Comparison of ENCODE assay signal across 33 mouse cellular contexts in genomic region chr6:38672011-38672410, GRCm38 (mm10). TPM values are rescaled to one million over a fixed set of nuclear protein-coding genes. Genes with fewer than 3 reads are reported as not detected.
"Had no signal": no experiment of that assay in that cellular context is flagged by ENCODE, and none has a peak within 500 bp of the region (broad histone marks: within the 10 kb centered on the region; RNA-seq: fewer than 3 reads in every experiment).

No protein-coding gene starts in this region.

- H3K27ac ChIP-seq: heart, embryonic 10.5 days; heart, embryonic 13.5 days; heart, embryonic 15.5 days; hindbrain, embryonic 10.5 days; hindbrain, embryonic 12.5 days; hindbrain, embryonic 13.5 days; hindbrain, embryonic 14.5 days; hindbrain, embryonic 15.5 days; hindbrain, postnatal 0 days; intestine, embryonic 15.5 days; kidney, embryonic 15.5 days; kidney, postnatal 0 days; layer of hippocampus, adult 2 months; left cerebral cortex, adult 2 months had no signal

- H3K36me3 ChIP-seq: heart, embryonic 10.5 days; heart, embryonic 12.5 days; heart, embryonic 13.5 days; heart, embryonic 15.5 days; hindbrain, embryonic 10.5 days; hindbrain, embryonic 12.5 days; hindbrain, embryonic 15.5 days; intestine, embryonic 15.5 days; kidney, embryonic 15.5 days had no signal

- H3K4me1 ChIP-seq: hindbrain, embryonic 12.5 days; hindbrain, embryonic 13.5 days; hindbrain, embryonic 15.5 days; intestine, embryonic 15.5 days; kidney, embryonic 15.5 days had no signal

- DNase-seq: heart, postnatal 10 days; heart, postnatal 14 days; heart, postnatal 36 days; heart, postnatal 4 days; kidney, adult 11 months; kidney, adult 18-20 months; kidney, adult 2 months; kidney, adult 8-10 months; kidney, adult 9 months; kidney, postnatal 10 days; kidney, postnatal 14 days; kidney, postnatal 25 days; kidney, postnatal 36 days; kidney, postnatal 4 days; layer of hippocampus, adult 9-11 months; layer of hippocampus, postnatal 36 days had no signal

- H3K27me3 ChIP-seq: hindbrain, embryonic 12.5 days; hindbrain, embryonic 15.5 days; intestine, embryonic 15.5 days had no signal

- H3K9me3 ChIP-seq: heart, embryonic 10.5 days; heart, embryonic 12.5 days; heart, embryonic 13.5 days; heart, embryonic 15.5 days; hindbrain, embryonic 10.5 days; hindbrain, embryonic 12.5 days; hindbrain, embryonic 13.5 days; hindbrain, embryonic 15.5 days; intestine, embryonic 15.5 days; kidney, embryonic 15.5 days had no signal

- H3K9ac ChIP-seq: heart, embryonic 12.5 days; heart, embryonic 13.5 days; heart, embryonic 15.5 days; hindbrain, embryonic 12.5 days; hindbrain, embryonic 13.5 days; hindbrain, embryonic 14.5 days; hindbrain, embryonic 15.5 days; intestine, embryonic 15.5 days; kidney, embryonic 15.5 days had no signal

- H3K4me3 ChIP-seq: heart, embryonic 10.5 days; heart, embryonic 12.5 days; heart, embryonic 13.5 days; heart, embryonic 15.5 days; hindbrain, embryonic 10.5 days; hindbrain, embryonic 12.5 days; hindbrain, embryonic 13.5 days; hindbrain, embryonic 15.5 days; intestine, embryonic 15.5 days; kidney, embryonic 15.5 days; layer of hippocampus, adult 2 months; left cerebral cortex, adult 2 months had no signal

RNA-seq across cellular contexts. Expression of gene Clec2l, which starts 9.1 kb away (rescaled TPM):
- total RNA-seq: hematopoietic stem cell, adult 5-6 weeks had no signal

RNA-seq across cellular contexts. Expression of gene Klrg2, which starts 35.0 kb away (rescaled TPM):
- polyA plus RNA-seq: hindbrain, embryonic 14.5 days; inflammation-experienced regulatory T-cells, adult 6 months had no signal
